Comparison of ENCODE assay signal across 7 mouse cellular contexts in the genomic region with DNA sequence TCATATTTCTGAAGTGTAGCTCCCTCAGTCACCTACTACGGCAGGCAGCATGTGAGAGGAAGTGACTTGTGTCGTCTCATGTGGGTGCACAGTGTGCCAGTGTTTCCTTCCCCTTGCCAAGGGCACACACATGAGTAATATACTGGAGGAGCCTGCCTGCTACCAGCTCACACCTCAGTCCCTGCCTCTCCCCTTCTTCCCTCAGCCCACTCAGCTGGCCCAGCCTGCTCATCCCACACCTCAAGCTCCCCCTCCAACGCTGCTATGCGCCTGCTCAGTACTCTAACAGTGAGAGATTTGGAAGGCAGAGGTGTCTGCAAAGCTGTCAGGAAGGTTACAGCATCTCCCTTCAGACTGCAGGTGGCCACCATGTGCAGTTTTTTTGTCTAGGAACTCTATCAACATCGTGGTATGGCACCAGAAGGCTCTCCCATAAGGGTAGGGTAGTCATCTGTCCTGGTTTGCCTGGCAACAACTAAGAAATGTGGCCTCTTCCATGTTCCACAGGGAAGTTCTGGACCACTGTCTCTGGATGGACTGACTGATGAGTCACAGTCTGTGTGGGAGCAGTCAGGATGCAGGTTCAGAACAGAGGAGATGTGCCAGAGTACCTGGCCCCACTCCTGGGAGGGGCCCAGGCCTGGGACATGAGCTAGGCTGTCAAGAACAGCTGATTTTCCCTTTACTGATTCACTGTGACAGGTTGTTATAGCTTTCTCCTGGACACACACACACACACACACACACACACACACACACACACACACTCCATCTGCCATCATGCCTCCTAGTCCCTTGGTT. TPM values are rescaled to one million over a fixed set of nuclear protein-coding genes. Genes with fewer than 3 reads are reported as not detected.
A peak's percentile ranks its signal among the peaks of the same experiment; 100 is the strongest.
DNase-seq lines count a peak whose midpoint lies in the region; ATAC-seq and TF ChIP-seq lines count a peak whose summit lies in the region.

No protein-coding gene starts in this region.

- no peak overlapping the region for H3K27ac ChIP-seq in hindbrain, postnatal 0 days

- ATAC-seq in CD4-positive, CD25-positive, alpha-beta regulatory T cell, adult 4 months: peak; percentile 95
- ATAC-seq in hindbrain, postnatal 0 days: peak; percentile 71
- ATAC-seq in megakaryocyte progenitor cell, adult 5-6 weeks (replicated peaks; ENCODE audit: poor library complexity): peak; percentile 95
- no peak for ATAC-seq in megakaryocyte-erythroid progenitor cell, adult 5-6 weeks (replicated peaks; ENCODE audit: low FRiP score, low TSS enrichment, poor library complexity, severe bottlenecking)

- 71% methylated on average over 5 of the region's 5 CpGs for WGBS in hindbrain, postnatal 0 days

- no peak overlapping the region for H3K4me3 ChIP-seq in hindbrain, postnatal 0 days (ENCODE audit: low read length)

- no peaks in the 10 kb centered on the region for H3K27me3 ChIP-seq in hindbrain, postnatal 0 days (ENCODE audit: insufficient read depth, low read length)

- H3K36me3 ChIP-seq in hindbrain, postnatal 0 days (ENCODE audit: insufficient read depth, low read length): no peaks in the 10 kb centered on the region

- H3K4me1 ChIP-seq in hindbrain, postnatal 0 days (ENCODE audit: insufficient read depth, low read length): no peaks in the 10 kb centered on the region

- no peak overlapping the region for H3K4me2 ChIP-seq in hindbrain, postnatal 0 days (ENCODE audit: low read depth, low read length)

- no peak overlapping the region for H3K9ac ChIP-seq in hindbrain, postnatal 0 days (replicated peaks; ENCODE audit: low read length)

- peak; percentile 44 for DNase-seq in A20 (ENCODE audit: low read depth, low spot score)
- DNase-seq in hindbrain, postnatal 0 days (ENCODE audit: low spot score): peak; percentile 14
- no peak for DNase-seq in adrenal gland, postnatal 36 days
- DNase-seq in cerebellum, adult 11-12 months: no peak

- H3K9me3 ChIP-seq in hindbrain, postnatal 0 days (ENCODE audit: low read length): no peaks in the 10 kb centered on the region

- TF ChIP-seq CTCF in hindbrain, postnatal 0 days (IDR thresholded peaks at IDR 0.05; ENCODE audit: low read depth): no peak

RNA-seq across cellular contexts. Expression of a gene that starts 37.4 kb away (rescaled TPM):
- 10 to 100 TPM; 14.8 to 22.6 TPM for polyA plus RNA-seq in CD4-positive, CD25-positive, alpha-beta regulatory T cell, adult 4 months (2017; shearing (Covaris generic))
- not detected in 2 replicates for total RNA-seq in hindbrain, postnatal 0 days (2014; rRNA removed)
- polyA plus RNA-seq in hindbrain, postnatal 0 days (2015; fragmentation: Nextera tagmentation; extraction: Ambion mirVana): 0.06 and 0.08 TPM in 2 replicates
- total RNA-seq in megakaryocyte progenitor cell, adult 5-6 weeks (2015): 0.05 and 0.47 TPM in 2 replicates
- 0.07 and 0.29 TPM in 2 replicates for total RNA-seq in megakaryocyte progenitor cell, adult 5-6 weeks (2017)
- total RNA-seq in adrenal gland, postnatal 36 days (2021): 10 to 100 TPM; 29.3 to 38.8 TPM
- total RNA-seq in megakaryocyte-erythroid progenitor cell, adult 5-6 weeks (2014; fragmentation: Nextera tagmentation): 0.96 and 1.0 TPM in 2 replicates
- total RNA-seq in megakaryocyte-erythroid progenitor cell, adult 5-6 weeks (2017): 1.4 TPM in 1 of 2 replicates, not detected in the other

Comparison
In these comparisons a context has a peak if more than half of its experiments do, and no peak if none do; other contexts are left out.
1. DNase-seq: peak in A20 (single experiment) and hindbrain, postnatal 0 days (single experiment); none in adrenal gland, postnatal 36 days (0 of 2) and cerebellum, adult 11-12 months (single experiment).
2. RNA of a gene that starts 37.4 kb away (total RNA-seq): 29.3 to 38.8 TPM in adrenal gland, postnatal 36 days; 0.96 to 1.4 TPM in megakaryocyte-erythroid progenitor cell, adult 5-6 weeks, 0.05 to 0.47 TPM in megakaryocyte progenitor cell, adult 5-6 weeks and not detected in hindbrain, postnatal 0 days; every median in the first group is over 10 times any median in the second.